Mouse (Mus musculus) G1E-ER4 (cell line): ENCODE results near the gene Spon1. TPM values are rescaled to one million over a fixed set of nuclear protein-coding genes. Genes with fewer than 3 reads are reported as not detected.

Experiments used
- GATA1 ChIP-seq: IDR thresholded peaks from one replicate; pipeline ENCODE4 v1.8.0; 2012; ENCODE audit warnings: low read length, inconsistent platforms
- polyA plus RNA-seq: library from polyadenylated mRNA; stranded (reverse); fragments of >175 nt; gene quantifications from 2 replicates; pipeline ENCODE4 v1.2.3, GENCODE M21; 2012

Spon1 gene
- polyA plus RNA-seq, 1 experiment: not detected

DNA sequence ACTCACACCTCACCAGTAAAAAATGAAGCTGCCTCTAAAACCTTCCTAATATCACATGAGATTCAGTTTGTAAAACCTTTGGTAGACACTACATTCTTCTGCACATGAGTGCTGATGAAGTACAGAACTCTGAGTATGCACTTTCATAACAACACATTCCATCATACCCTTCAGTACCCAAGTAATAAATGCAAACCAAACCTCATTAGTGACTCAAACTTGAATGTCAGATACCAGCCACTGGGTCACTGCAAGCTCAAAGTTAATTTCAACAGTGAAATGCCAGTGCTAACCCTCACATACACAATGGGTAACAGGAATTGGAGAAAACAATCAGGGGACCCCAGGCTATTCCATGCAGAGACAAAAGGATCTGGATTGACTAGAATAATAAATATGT lies 203.4 kb downstream of the Spon1 start:
- TF ChIP-seq GATA1: no peak

- no peak for TF ChIP-seq GATA1
Measured at GRCm38 (mm10) chr7:113972536-113972935, 206.7 kb downstream of the Spon1 start.

GRCm38 (mm10) chr7:113986406-113987134 lies 220.8 kb downstream of the Spon1 start:
- no peak for TF ChIP-seq GATA1

- TF ChIP-seq GATA1: no peak
Measured at GRCm38 (mm10) chr7:113988156-113988555, 222.4 kb downstream of the Spon1 start.

GRCm38 (mm10) chr7:113997675-113998354 lies 232.0 kb downstream of the Spon1 start:
- no peak for TF ChIP-seq GATA1

GRCm38 (mm10) chr7:114004171-114004570 lies 238.4 kb downstream of the Spon1 start:
- no peak for TF ChIP-seq GATA1

DNA sequence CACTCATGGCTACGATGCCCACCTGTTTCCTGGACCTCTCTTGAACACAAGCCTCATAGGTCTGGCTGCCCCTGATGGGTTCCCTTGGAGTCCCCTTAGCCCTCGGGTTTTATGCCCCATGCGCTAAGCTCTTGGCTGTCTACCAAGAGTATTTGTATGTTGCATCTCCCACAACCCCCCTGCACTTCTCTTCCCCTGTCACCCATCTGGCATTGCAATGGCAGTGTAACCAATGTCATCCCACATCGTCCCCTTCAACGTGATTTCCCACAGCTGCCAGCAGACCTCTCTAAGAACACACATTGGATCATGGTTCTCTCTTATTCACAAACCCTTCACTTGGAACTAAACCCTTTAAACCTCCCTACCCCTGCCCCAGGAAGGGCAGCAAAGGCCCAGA lies 239.7 kb downstream of the Spon1 start:
- no peak for TF ChIP-seq GATA1

- no peak for TF ChIP-seq GATA1
Measured at GRCm38 (mm10) chr7:114006456-114006855, 240.7 kb downstream of the Spon1 start.

GRCm38 (mm10) chr7:114007565-114007964 lies 241.8 kb downstream of the Spon1 start:
- no peak for TF ChIP-seq GATA1

DNA sequence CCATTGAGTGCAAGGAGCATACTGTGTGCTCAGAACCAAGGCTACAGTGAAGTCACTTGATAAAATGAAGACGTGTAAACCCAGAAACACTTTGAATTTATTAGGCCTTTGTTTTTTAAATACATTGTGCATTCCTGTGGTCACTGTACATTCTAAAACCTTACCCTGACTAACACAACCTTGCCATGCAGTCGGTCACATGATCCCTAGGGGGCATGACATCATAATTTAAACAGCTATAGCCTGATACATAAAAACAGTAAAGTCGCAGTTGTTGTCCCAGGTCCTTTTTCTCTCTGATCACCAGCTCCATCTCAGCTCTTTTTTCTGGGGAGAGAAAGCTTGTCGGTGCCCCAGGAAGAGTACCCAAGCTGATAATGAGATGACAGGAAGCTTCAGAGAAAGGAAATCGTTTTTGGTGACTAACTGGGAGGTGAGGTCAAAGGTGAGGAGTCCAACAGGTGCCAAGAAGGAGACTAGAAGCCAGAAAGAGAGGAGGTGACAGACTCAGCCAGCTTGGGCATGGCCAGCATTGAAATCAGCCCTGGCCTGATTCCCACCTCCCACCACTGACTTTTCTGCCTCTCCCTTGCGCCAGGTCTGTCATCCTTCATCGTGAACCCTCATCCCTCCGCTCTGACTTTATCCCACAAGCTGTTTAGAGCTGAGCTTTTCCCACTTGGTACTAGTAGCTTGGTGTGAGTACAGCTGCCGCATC lies 246.1 kb downstream of the Spon1 start:
- no peak for TF ChIP-seq GATA1

- TF ChIP-seq GATA1: no peak
Measured at GRCm38 (mm10) chr7:114016001-114016949, 250.5 kb downstream of the Spon1 start.

GRCm38 (mm10) chr7:114018861-114019260 lies 253.1 kb downstream of the Spon1 start:
- no peak for TF ChIP-seq GATA1

- TF ChIP-seq GATA1: no peak
Measured at GRCm38 (mm10) chr7:114020057-114020703, 254.4 kb downstream of the Spon1 start.

DNA sequence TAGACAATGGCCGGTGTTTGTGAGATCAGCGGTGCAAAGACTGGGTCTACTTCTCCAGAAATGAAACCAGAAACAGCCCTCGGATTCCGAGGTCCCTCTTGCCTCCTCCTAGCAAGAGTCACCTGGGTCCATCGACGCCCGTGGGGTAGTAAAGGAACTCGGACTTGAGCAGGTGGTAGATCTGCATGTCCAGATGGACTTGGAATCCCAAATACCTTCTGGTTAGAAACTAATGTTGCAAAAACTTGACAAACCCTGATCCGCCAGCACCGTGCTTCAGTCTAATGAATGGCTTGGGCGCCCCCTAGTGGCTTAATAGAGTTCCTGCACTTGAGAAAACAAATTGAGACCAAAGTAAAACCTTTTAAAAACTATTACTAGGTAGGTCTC lies 254.9 kb downstream of the Spon1 start:
- no peak for TF ChIP-seq GATA1

GRCm38 (mm10) chr7:114026923-114027322 lies 261.1 kb downstream of the Spon1 start:
- TF ChIP-seq GATA1: no peak
